Mouse (Mus musculus) cerebellum, adult (tissue): ENCODE results near the gene L3mbtl2.

Experiments used
- ATAC-seq: cut with Nextera tagmentation; 2 replicates; pipeline ENCODE4 v1.9.2; 2017; ENCODE audit warnings: mild to moderate bottlenecking, moderate library complexity, mixed read lengths; ENCODE audit not compliant: insufficient number of reproducible peaks, low FRiP score, low TSS enrichment

L3mbtl2 gene

DNA sequence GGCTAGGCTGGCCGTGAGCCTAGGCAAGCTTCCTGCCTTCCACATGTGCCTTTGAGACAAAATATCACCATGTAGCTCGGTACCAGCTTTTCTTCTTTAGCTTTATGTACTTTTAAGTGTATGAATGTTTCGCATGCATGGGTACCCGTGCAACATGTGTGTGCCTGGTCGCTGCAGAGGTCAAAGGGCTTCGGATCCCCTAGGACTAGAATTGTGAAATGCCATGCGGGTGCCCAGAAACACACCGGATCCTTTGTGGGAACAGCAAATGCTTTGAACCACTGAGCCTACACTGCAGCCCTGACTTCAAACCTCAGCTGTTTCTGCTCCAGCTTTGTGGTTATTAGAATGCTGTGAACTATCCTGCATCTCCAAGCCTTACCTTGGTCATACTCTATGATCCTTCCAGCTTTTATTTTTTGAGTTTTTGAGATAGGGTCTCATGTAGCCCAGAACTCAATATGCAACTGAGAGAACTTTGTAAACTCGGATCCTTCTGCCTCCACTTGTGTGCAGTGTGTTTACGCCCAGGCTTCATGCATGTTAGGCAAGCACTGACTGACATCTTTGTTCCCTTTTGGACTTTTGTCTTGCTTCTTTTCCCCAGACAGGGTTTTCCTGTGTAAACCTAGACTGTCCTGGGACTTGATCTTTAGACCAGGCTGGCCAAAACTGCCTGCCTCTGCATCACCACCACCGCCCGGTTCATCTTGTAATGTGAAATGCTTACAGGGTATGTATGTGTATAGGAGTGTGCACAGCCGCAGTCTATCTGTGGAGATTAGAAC is 38.8 kb downstream of the L3mbtl2 start:
- no peak for ATAC-seq

DNA sequence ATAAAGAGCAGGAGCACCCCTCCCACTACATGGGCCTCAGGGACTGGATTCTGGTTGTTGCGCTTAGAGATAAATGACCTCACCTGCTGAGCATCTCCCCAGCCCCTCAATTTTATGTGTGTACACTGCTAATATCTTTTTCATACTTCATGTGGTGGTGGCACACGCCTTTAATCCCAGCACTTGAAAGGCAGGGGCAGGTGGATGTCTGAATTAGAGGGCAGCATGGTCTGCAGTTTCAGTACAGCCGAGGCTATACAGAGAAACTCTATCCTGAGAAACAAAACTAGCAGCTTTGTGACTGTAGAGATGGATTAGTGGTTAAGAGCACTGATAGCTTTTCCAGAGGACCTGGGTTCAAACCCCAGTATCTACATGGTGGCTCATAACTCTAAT is 39.4 kb downstream of the L3mbtl2 start:
- no peak for ATAC-seq

DNA sequence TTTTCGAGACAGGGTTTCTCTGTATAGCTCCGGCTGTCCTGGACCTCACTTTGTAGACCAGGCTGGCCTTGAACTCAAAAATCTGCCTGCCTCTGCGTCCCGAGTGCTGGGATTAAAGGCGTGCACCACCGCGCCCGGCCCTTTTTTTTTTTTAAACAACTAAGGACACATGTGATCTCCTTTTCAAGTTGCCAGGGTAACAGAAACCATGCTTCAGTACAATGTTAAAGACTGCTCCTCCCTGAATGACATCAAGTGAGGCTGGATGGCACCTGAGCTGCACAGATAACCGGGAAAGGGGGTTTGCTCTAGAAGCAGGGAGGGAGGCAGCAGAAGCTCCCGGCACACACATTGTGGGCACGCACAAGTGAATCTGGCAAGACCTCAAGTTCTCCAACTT is 45.3 kb downstream of the L3mbtl2 start:
- no peak for ATAC-seq

- no peak for ATAC-seq
Observed at GRCm38 (mm10) chr15:81709686-81710085, 46.0 kb downstream of the L3mbtl2 start.

GRCm38 (mm10) chr15:81710801-81711200 is 47.1 kb downstream of the L3mbtl2 start:
- ATAC-seq = no peak

- ATAC-seq = no peak
Observed at GRCm38 (mm10) chr15:81713742-81714141, 50.1 kb downstream of the L3mbtl2 start.

GRCm38 (mm10) chr15:81718336-81719138 is 54.8 kb downstream of the L3mbtl2 start:
- ATAC-seq = no peak

DNA sequence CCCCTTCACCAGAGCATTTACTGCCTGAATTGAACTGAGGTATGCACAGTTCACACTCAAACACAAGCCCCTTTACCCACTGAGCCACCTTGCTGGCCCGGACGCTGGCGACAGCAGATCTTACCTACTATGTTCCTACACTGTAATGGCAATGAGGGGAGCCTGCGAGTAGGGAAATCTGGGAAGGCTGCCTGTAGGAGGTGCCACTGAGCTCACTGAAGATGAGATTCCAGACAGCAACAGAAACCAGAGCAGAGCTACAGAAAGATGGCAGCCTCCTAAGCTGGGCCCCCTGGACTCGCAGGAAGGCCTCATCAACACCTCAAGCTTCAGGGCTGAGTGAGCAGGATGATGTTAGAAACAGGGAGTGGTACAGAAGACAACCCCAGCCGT is 55.4 kb downstream of the L3mbtl2 start:
- ATAC-seq = no peak

DNA sequence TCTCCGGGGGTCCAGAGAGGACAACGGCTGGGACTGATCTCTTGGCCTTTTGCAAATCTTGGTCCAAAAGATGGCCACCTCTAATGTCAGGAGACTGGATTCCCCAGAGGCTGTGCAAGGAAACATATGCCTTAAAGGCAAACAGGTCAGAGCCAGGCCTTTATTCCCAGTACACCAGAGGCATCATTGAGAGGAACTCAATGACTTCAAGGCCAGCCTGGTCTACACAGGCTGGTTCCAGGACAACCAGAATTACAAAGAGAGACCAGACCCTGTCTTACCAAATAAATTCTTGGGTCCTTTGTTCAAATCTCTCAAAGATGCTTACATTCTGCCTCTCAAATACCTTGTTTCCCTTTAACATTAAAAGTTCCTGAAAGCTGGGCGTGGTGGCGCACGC is 58.7 kb downstream of the L3mbtl2 start:
- ATAC-seq = no peak

- ATAC-seq = no peak
Observed at GRCm38 (mm10) chr15:81723653-81724052, 60.0 kb downstream of the L3mbtl2 start.

- no peak for ATAC-seq
Observed at GRCm38 (mm10) chr15:81725965-81726364, 62.3 kb downstream of the L3mbtl2 start.

DNA sequence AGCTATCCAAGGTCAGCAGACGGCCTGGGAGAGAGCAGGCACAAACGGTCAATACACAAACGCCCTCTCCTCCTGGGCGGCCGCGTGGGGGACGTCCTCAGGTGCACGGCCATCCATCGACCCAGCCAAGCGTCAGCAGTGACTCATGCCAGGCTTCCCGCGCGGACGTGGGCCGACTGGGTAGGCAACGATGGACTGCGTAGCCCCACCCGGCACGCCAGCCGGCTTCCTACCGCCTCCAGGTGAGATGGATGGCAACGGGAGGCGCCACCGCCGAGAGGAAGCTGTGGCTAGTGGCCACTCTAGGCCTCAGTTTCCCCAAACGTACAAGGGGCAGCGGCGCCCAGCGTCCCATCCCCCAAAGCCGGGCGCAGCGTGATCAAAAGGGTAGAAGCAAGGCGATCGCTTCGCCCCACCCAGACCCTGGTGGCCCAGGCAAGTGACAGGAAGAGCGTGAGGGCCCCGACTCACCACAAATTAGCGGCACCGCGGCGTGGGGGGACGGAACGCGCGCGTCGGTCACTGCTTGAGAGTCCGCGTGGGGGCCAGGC is 65.6 kb downstream of the L3mbtl2 start:
- ATAC-seq = 0 out of 2 replicates have a peak, but pooled peaks have one; percentile 1

DNA sequence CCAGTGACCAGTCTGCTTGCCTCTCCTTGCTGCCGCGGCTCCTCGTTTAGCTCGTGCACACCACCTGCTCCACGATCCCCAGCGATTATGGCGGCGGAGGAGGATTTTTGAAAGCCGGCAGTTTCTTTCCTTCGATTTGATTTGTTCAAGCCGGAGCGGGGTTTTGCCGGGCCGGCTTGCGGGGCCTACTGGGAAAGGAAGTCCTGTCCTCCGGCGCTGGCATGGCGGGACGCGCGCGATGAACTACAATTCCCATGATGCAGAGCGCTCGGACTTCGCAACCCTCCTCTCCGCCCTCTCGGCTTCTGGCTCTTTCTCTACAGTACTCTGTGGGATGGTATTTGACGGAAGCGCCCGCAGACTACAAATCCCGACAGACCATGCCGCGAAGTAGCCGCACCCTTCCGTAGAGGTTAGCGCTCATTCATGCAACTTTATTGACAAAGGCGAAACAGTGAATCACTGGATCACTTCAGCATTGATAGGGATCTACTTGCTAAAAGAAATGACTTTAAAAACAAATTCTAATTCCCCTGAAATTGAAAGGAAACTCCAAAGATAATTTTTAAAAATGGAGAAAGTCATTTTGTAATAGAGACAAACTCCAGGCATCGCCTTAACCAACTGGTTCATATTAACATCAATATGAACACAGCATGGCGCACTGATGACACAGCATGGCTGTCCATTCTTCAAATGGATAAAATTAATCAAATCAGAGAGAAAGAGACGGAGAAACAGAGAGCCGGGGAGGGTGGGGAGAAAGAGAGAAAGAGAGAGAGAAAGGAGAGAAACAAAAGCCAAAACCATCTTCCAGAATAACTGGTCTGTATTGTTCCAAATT is 66.3 kb downstream of the L3mbtl2 start:
- ATAC-seq = peak; percentile 99

- no peak for ATAC-seq
Observed at GRCm38 (mm10) chr15:81735075-81735474, 71.4 kb downstream of the L3mbtl2 start.
